Mouse (Mus musculus) testis, adult 2 months (tissue): ENCODE results near the gene Ypel5.

Experiments used
- CTCF ChIP-seq: fragments of 200-500 bp; IDR thresholded peaks from 2 replicates; pipeline ENCODE4 v1.5.1; 2012; ENCODE audit warnings: low read depth, mild to moderate bottlenecking, inconsistent platforms, low read length, moderate library complexity; ENCODE audit not compliant: control insufficient read depth, insufficient read depth, insufficient replicate concordance
- POLR2A ChIP-seq: fragments of 200-500 bp; IDR thresholded peaks from 2 replicates; pipeline ENCODE4 v1.6.1; 2012; ENCODE audit warnings: low read depth, mild to moderate bottlenecking, inconsistent platforms, low read length, moderate library complexity; ENCODE audit not compliant: control insufficient read depth

GRCm38 (mm10) chr17:72839000-72839399, 2.7 kb downstream of the Ypel5 start:
- TF ChIP-seq POLR2A, result no peak
- no peak for TF ChIP-seq CTCF
